Mouse (Mus musculus) mesoderm, embryonic 11.5 days (tissue): ENCODE measurements at regions not wholly inside any gene's neighbourhood (a gene's known extent, or its start where the extent isn't known, plus 50 kb on each side); places are given as distances from the start of the nearest gene placed in this dataset.
A peak's percentile ranks its signal among the peaks of the same experiment; 100 is the strongest.
"Not testable (repeated sequence)": the region's sequence is repeated elsewhere in the genome, so short reads cannot be mapped to it uniquely, and the experiment has no call there.

ENCODE experiments used
- DNase-seq: peaks from one replicate; pipeline ENCODE4 v3.0.0-alpha.2; 2012; ENCODE audit warnings: low read depth, low spot score

DNA sequence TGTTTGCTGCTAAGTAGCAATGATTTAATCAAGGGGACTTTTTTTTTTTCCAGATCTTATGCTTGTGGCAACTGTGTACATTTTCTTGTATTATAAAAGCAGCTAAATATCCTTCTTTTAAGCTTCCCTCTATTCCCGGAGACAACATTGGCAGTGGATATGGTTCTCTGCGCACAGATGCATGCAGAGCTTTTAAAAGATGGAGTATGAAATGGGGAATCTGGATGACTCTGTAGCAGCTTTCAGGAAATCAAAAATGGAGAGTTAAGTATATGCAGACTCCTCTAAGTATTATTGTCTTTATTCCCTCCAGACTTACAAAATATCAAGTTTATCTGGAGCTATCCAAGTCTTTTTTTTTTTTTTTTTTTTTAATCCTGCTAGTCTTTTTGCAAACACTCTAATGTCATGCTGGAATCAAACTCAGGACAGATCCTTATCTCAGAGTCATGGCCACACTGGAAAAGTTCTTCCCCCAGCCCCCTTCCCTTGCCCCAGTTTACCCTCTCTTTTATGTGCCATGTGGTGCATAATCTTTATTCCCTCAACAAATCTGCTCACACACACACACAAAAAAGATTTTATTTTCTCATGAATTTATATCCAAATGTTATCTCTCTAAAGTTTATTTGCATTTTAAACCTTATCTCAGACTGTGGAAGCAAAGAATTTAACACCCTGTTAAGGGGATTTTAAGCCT, 1080.3 kb upstream of the Cdh6 start:
- no peak for DNase-seq

DNA sequence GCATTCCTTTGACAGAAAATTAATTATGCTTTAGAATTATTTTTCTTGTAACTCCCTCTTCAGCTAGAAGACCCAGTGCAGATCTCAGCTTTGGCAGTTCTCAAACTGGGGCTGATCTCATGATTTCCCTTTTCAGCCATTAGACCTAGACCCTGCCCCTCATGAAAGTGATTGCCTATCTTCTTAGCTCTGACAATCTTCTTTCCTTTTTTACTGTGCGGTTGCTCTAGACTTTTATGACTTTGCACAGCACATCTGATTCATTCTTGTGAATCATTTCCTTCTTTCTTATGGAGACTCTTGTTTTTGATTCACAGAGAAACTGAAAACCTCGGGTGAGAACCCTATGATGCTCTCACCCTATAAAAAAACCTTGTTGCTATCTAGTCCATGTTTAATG, 1078.3 kb upstream of the Cdh6 start:
- DNase-seq, result no peak

DNA sequence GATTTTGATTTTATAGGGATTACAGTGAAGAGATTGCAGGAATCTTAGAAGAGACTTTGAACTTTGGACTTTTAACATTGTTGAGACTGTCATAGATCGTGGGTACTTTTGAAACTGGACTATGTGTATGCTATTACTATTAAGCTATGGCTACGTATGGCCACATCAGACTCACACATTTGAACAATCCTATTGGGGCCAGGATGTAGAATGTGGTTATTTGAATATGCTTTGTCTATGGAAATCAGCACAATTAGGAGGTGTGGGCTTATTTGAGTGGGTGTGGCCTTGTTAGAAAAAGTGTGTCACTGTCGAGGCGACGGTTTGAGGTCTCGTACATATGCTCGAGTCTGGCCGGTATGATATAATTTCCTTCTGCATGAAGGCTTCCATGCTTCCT, 1041.8 kb upstream of the Cdh6 start:
- no peak for DNase-seq

DNA sequence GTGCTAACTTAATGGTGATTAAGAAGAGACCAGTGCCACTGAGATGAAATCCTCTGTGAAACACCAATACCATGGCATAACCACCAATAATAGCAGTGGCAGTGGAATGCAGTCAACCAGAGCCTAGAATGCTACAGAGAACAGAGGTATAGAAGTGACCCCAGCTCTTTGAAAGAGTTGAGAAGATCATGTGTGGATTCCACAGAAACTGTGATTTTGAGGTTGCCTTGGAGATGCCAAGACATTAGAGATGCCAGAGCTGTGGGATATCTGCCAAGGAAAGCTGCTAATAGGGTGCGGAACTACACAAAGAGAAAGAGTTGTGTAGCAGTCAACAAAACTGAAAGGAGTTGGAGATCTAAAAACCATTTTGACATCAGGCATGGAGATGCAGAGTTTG, 1041.3 kb upstream of the Cdh6 start:
- DNase-seq, result no peak

DNA sequence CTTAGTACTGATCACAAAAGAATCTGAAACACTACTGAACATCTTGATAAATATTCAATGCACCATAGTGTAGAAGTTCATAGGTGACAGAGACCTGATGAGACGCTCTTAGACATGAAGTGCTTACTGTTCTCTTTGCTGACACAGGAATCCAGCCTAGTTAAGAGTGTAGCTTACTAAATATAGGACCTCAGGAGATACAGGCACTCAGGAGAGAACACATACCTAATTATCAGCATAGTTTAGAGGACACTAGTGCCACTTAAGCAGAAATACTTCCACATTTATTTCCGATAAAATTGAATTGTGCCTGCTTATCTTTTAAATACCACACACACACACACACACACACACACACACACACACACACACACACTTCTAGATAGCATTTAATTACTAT, 1004.0 kb upstream of the Cdh6 start:
- no peak for DNase-seq

DNA sequence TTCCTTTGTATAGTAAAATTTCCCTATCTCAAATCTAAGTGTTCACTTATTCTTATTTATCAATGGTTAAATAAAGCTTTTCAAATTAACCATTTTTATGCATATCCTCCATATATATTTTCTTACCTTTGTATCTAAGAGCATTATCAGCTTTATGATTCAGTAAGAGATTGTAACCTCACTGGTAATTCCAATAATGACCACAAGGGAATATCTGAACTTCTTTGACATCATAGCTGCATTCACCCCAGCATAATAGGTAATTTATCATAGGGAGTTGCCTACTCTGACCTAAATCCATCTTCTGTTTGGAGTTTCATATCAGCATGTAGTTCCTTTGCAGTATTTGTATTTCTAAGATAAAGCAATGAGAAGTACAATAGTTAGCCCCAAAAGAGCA, 963.9 kb upstream of the Cdh6 start:
- DNase-seq, result no peak

DNA sequence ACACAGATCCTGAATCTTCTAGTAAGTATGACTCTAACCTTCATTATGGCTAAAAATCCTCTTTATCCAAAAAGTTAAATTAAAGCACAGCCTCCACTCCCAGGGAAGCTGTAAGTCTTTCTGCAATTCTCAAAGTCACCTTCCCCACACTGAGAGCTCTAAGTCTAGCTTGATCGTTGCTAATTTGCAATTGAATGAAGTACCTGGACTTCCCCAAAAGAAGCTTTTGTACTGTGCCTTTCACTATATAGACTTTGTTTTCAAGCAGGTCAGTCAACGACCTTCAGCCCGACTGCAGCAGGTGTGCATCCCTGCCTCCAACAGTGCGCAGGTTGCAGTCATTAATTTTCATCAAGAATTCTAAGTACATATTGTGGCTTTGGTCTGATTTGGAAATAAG, 950.4 kb upstream of the Cdh6 start:
- no peak for DNase-seq

DNA sequence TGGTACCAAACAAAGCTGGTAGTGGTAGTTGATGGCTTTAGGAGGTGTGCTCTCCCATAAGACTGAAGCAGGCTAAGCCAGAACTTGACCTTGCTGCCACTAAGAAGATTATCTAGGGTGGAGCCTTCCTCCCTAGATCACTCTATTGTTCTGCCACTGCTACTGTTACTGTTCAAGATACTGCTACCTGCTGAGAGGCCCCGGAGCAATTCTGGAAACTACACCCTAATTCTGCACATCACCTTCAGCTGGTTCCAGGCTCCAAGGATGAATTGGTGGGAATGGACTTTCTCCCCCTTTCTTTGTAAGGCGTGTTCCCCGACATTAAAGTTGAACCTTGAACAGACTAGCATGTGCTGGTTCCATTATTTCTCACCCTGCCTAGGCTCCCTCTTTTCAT, 944.8 kb upstream of the Cdh6 start:
- not testable (repeated sequence) for DNase-seq

DNA sequence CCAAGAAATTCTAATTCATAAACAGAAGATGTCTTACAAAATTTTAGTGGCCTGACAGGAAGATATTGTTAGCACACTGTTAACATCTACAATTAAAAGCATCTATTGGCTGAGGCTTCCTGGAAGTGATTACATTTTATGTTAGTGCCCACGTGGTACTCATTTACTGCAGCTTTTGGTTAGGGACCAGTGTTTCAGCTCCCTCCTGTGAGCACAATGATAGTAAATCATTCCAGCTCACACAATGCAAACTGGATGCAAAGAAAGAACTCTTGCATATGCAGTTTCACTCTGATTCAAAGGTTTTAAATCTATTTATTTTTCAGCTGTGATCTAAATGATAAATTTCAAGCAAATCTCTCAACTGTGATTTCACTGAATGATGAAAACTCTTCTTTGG, 928.3 kb upstream of the Cdh6 start:
- DNase-seq, result peak; percentile 16

DNA sequence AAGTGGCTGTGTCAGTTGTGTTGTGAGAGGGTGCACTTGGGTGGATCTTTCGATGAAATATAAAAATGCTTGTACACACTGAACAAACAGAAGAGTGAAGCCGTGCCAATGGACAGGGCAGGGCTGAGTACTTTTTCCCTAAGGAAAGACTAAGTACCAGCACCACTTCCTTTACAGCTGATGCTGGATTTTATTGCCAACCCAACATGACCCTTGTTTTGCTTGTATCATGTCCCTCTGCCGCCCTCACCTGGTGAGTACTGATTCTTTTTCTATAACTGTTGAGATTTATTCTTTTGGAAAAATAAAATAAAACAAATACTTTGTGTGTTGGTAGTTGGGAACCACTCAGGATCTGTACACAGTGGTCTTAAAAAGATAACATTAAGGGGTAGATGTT, 878.4 kb upstream of the Cdh6 start:
- DNase-seq, result peak; percentile 23
